12 mouse cellular contexts compared by ENCODE assay signal in the genomic region with DNA sequence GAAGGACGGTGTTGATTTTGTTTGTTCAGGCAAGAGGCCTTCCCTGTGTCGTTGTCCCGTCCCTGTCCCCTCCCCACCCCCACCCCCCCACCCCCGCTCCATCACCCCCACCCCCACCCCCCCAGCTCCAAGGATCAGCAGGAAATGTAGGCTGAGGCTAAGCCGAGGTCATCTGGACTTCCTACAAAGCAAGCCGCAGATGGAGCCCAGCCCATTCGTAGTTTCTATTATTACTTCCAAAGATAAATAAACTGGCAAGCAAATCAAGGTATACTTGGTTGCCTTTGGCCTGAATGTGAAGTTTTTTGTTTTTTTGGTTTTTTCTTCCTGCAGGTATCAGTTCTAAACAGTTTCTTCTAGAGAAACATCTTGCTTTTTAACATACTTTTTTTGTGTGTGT.
"Had no signal": no experiment of that assay in that cellular context is flagged by ENCODE, and none has a peak within 500 bp of the region (broad histone marks: within the 10 kb centered on the region; RNA-seq: fewer than 3 reads in every experiment).

No protein-coding gene starts in this region.

- DNase-seq: kidney, adult 18-20 months; retina, postnatal 1 day; right cerebral cortex, postnatal 4 days; spleen, adult 18-20 months; thymus, adult 18-20 months; thymus, postnatal 14 days had no signal

- H3K4me3 ChIP-seq: left cerebral cortex, adult 2 months; limb, embryonic 15.5 days; liver, embryonic 12.5 days; midbrain, embryonic 12.5 days; neural tube, embryonic 13.5 days had no signal

- H3K9me3 ChIP-seq: limb, embryonic 15.5 days; neural tube, embryonic 13.5 days had no signal

- H3K27me3 ChIP-seq: limb, embryonic 15.5 days; liver, embryonic 12.5 days; midbrain, embryonic 12.5 days; neural tube, embryonic 13.5 days had no signal

- H3K4me2 ChIP-seq: limb, embryonic 15.5 days; liver, embryonic 12.5 days; midbrain, embryonic 12.5 days; neural tube, embryonic 13.5 days had no signal

- ATAC-seq: liver, embryonic 12.5 days; midbrain, embryonic 16.5 days had no signal

- H3K36me3 ChIP-seq: limb, embryonic 15.5 days; liver, embryonic 12.5 days; midbrain, embryonic 12.5 days; neural tube, embryonic 13.5 days had no signal

- H3K27ac ChIP-seq: left cerebral cortex, adult 2 months; limb, embryonic 15.5 days; liver, embryonic 12.5 days; midbrain, embryonic 12.5 days; neural tube, embryonic 13.5 days had no signal

- H3K9ac ChIP-seq: limb, embryonic 15.5 days; liver, embryonic 12.5 days; midbrain, embryonic 12.5 days; neural tube, embryonic 13.5 days had no signal

- H3K4me1 ChIP-seq: liver, embryonic 12.5 days; midbrain, embryonic 12.5 days had no signal
